Mouse (Mus musculus) mouse embryonic stem cell (cell line): Measurements from ENCODE around the gene Sbno2.

ENCODE experiments used
- in situ Hi-C, 2 experiments: fragments of 300-500 bp; cut with MboI; formaldehyde crosslinking; loops; 1 replicate in 1 of 2; 3 replicates in 1 of 2; pipeline ENCODE4 v1.14.3; 2019 to 2020; ENCODE audit warnings: low sequenced_read_pairs in 2 of 2, low pct_unique_long_range_greater_than_20kb in 1 of 2, mixed read lengths in 1 of 2; ENCODE audit not compliant: unreplicated experiment in 1 of 2

The Sbno2 gene

GRCm38 (mm10) chr10:80143664-80144063 is 38.3 kb upstream of the Sbno2 start:
- in situ Hi-C loops = no loop called here

GRCm38 (mm10) chr10:80142530-80142925 is 37.2 kb upstream of the Sbno2 start:
- in situ Hi-C loops = no loop called here

GRCm38 (mm10) chr10:80141786-80142529 is 36.6 kb upstream of the Sbno2 start:
- in situ Hi-C loops = no loop called here

GRCm38 (mm10) chr10:80141243-80141642 is 35.9 kb upstream of the Sbno2 start:
- in situ Hi-C loops = no loop called here

GRCm38 (mm10) chr10:80140666-80141035 is 35.3 kb upstream of the Sbno2 start, which contains the start of gene Cbarp:
TSS of gene Cbarp (minus strand) at chr10:80140835.
- in situ Hi-C loops = no loop called here

GRCm38 (mm10) chr10:80139975-80140665 is 34.7 kb upstream of the Sbno2 start:
- in situ Hi-C loops = no loop called here

- in situ Hi-C loops = no loop called here
Measured at GRCm38 (mm10) chr10:80139439-80139775, 34.0 kb upstream of the Sbno2 start.

GRCm38 (mm10) chr10:80138553-80139438 is 33.4 kb upstream of the Sbno2 start, which contains the start of gene Atp5d:
TSS of gene Atp5d (plus strand) at chr10:80138632.
- in situ Hi-C loops = no loop called here

- in situ Hi-C loops = no loop called here
Measured at GRCm38 (mm10) chr10:80137626-80138552, 32.5 kb upstream of the Sbno2 start.

- in situ Hi-C loops = no loop called here
Measured at GRCm38 (mm10) chr10:80136952-80137625, 31.7 kb upstream of the Sbno2 start.

GRCm38 (mm10) chr10:80136179-80136951 is 31.0 kb upstream of the Sbno2 start:
- in situ Hi-C loops = no loop called here

- in situ Hi-C loops = no loop called here
Measured at GRCm38 (mm10) chr10:80135641-80136040, 30.3 kb upstream of the Sbno2 start.

- in situ Hi-C loops = no loop called here
Measured at GRCm38 (mm10) chr10:80135161-80135560, 29.8 kb upstream of the Sbno2 start.

GRCm38 (mm10) chr10:80134421-80134820 is 29.1 kb upstream of the Sbno2 start:
- in situ Hi-C loops = no loop called here

- in situ Hi-C loops = no loop called here
Measured at GRCm38 (mm10) chr10:80133226-80133849, 28.0 kb upstream of the Sbno2 start.

GRCm38 (mm10) chr10:80131952-80132350 is 26.6 kb upstream of the Sbno2 start:
- in situ Hi-C loops = no loop called here
